Mouse (Mus musculus) hindbrain, embryonic 14.5 days (tissue): ENCODE data around the gene Zbtb9. TPM values are rescaled to one million over a fixed set of nuclear protein-coding genes. Genes with fewer than 3 reads are reported as not detected.
"Not testable (repeated sequence)": the region's sequence is repeated elsewhere in the genome, so short reads cannot be mapped to it uniquely, and the experiment has no call there.

Experiments
- ATAC-seq: fragments of 200-750 bp; cut with Nextera tagmentation; 2 replicates; pipeline ENCODE4 v1.8.0; 2017; ENCODE audit warnings: moderate number of reproducible peaks, mild to moderate bottlenecking, moderate TSS enrichment, moderate library complexity; ENCODE audit not compliant: low FRiP score
- DNase-seq: peaks from one replicate; pipeline ENCODE4 v3.0.0-alpha.2; 2015; ENCODE audit warnings: low spot score
- H3K27ac ChIP-seq: fragments of 300-500 bp; sonication (generic); 2 replicates; pipeline ENCODE4 v1.5.1; 2014; ENCODE audit warnings: mild to moderate bottlenecking, moderate library complexity
- H3K27me3 ChIP-seq: fragments of 300-500 bp; sonication (generic); 2 replicates; pipeline ENCODE4 v1.6.1; 2014; ENCODE audit warnings: mild to moderate bottlenecking, low read length, mixed read lengths; ENCODE audit not compliant: control insufficient read depth, insufficient read depth
- H3K36me3 ChIP-seq: fragments of 300-500 bp; sonication (generic); replicated peaks from 2 replicates; pipeline ENCODE4 v1.6.1; 2014; ENCODE audit not compliant: control insufficient read depth, insufficient read depth
- H3K4me1 ChIP-seq: fragments of 300-500 bp; sonication (generic); replicated peaks from 2 replicates; pipeline ENCODE4 v1.6.1; 2014; ENCODE audit warnings: antibody characterized with exemption, low read length, mixed read lengths; ENCODE audit not compliant: control insufficient read depth, insufficient read depth
- H3K4me2 ChIP-seq: fragments of 300-500 bp; sonication (generic); replicated peaks from 2 replicates; pipeline ENCODE4 v1.6.1; 2014; ENCODE audit warnings: mild to moderate bottlenecking, moderate library complexity
- H3K4me3 ChIP-seq: fragments of 300-500 bp; sonication (generic); replicated peaks from 2 replicates; pipeline ENCODE4 v1.5.1; 2014; ENCODE audit warnings: mild to moderate bottlenecking, low read length
- H3K9ac ChIP-seq: fragments of 300-500 bp; sonication (generic); 2 replicates; pipeline ENCODE4 v1.6.1; 2014
- H3K9me3 ChIP-seq: fragments of 300-500 bp; sonication (generic); 2 replicates; pipeline ENCODE4 v1.6.1; 2016; ENCODE audit warnings: low read length; ENCODE audit not compliant: control insufficient read depth
- WGBS: fragments of 180-500 bp; shearing (Covaris S2); extraction: QIAGEN DNeasy Blood & Tissue Kit; methylation state at CpG from one replicate; pipeline ENCODE4 v1.1.7; 2014; 5-methylcytosine and 5-hydroxymethylcytosine counted together
- polyA plus RNA-seq: library from polyadenylated mRNA; unstranded; fragments of >200 nt; fragmentation: Nextera tagmentation; extraction: Ambion mirVana; gene quantifications from 2 replicates; pipeline ENCODE4 v1.2.1, GENCODE M21; 2014

The Zbtb9 gene
- polyA plus RNA-seq, 1 experiment from 2014 or later, result 9.7 TPM

GRCm38 (mm10) chr17:26977354-26977753, 4.4 kb downstream of the Zbtb9 start:
- H3K27me3 ChIP-seq, DNase-seq, ATAC-seq, H3K27ac ChIP-seq, H3K4me2 ChIP-seq, H3K9ac ChIP-seq, H3K4me3 ChIP-seq, H3K9me3 ChIP-seq: not testable (repeated sequence)
- WGBS, result 95% methylated on average over 6 of the region's 6 CpGs
- peaks cover 27% of the 10 kb centered on the region for H3K4me1 ChIP-seq
- H3K36me3 ChIP-seq, result peaks cover 60% of the 10 kb centered on the region

- Histone ChIP-seq H3K9me3 (no peaks in the 10 kb centered on the region), H3K9ac (no peak overlapping the region), H3K4me2 (no peak overlapping the region), H3K4me3 (no peak overlapping the region), H3K27ac (no peak overlapping the region), H3K4me1 (peaks cover 16% of the 10 kb centered on the region), H3K36me3 (peaks cover 60% of the 10 kb centered on the region), H3K27me3 (no peaks in the 10 kb centered on the region)
- 82% methylated on average over 2 of the region's 2 CpGs for WGBS
- no peak for DNase-seq
- ATAC-seq, result no peak
Measured at GRCm38 (mm10) chr17:26979426-26979825, 6.5 kb downstream of the Zbtb9 start.

GRCm38 (mm10) chr17:26981050-26981449, 8.1 kb downstream of the Zbtb9 start:
- Histone ChIP-seq H3K9me3 (no peaks in the 10 kb centered on the region), H3K9ac (no peak overlapping the region), H3K27ac (no peak overlapping the region), H3K4me1 (peaks cover 4% of the 10 kb centered on the region; the same call in 1 of the 2 replicates), H3K4me3 (no peak overlapping the region), H3K27me3 (no peaks in the 10 kb centered on the region), H3K36me3 (peaks cover 44% of the 10 kb centered on the region), H3K4me2 (no peak overlapping the region)
- no peak for ATAC-seq
- WGBS, result 81% methylated on average over 2 of the region's 2 CpGs
- DNase-seq, result no peak

- Histone ChIP-seq H3K9ac (no peak overlapping the region), H3K4me2 (no peak overlapping the region), H3K4me1 (no peaks in the 10 kb centered on the region), H3K36me3 (peaks cover 21% of the 10 kb centered on the region), H3K27me3 (no peaks in the 10 kb centered on the region), H3K9me3 (no peaks in the 10 kb centered on the region), H3K4me3 (no peak overlapping the region), H3K27ac (no peak overlapping the region)
- 96% methylated on average over 4 of the region's 4 CpGs for WGBS
- DNase-seq (no peak), ATAC-seq (no peak)
Measured at GRCm38 (mm10) chr17:26983382-26983781, 10.4 kb downstream of the Zbtb9 start.

GRCm38 (mm10) chr17:26985503-26986179, 12.7 kb downstream of the Zbtb9 start:
- ATAC-seq, result no peak
- Histone ChIP-seq H3K27ac (no peak overlapping the region), H3K9me3 (no peaks in the 10 kb centered on the region), H3K27me3 (no peaks in the 10 kb centered on the region), H3K4me1 (no peaks in the 10 kb centered on the region), H3K36me3 (peaks cover 5% of the 10 kb centered on the region; the same call in 1 of the 2 replicates), H3K4me3 (no peak overlapping the region), H3K4me2 (no peak overlapping the region), H3K9ac (no peak overlapping the region)
- no peak for DNase-seq
- 81% methylated on average over 10 of the region's 10 CpGs for WGBS

- no peak overlapping the region for H3K9ac ChIP-seq
- DNase-seq (no peak), ATAC-seq (no peak)
- no peaks in the 10 kb centered on the region for H3K4me1 ChIP-seq
- no peak overlapping the region for H3K4me2 ChIP-seq
- H3K27me3 ChIP-seq, result no peaks in the 10 kb centered on the region
- H3K4me3 ChIP-seq, result no peak overlapping the region
- no peak overlapping the region for H3K27ac ChIP-seq
- no peaks in the 10 kb centered on the region for H3K9me3 ChIP-seq
- H3K36me3 ChIP-seq, result no peaks in the 10 kb centered on the region
Measured at GRCm38 (mm10) chr17:26990521-26990920, 17.6 kb downstream of the Zbtb9 start.

GRCm38 (mm10) chr17:26994410-26994809, 21.4 kb downstream of the Zbtb9 start:
- 82% methylated on average over 14 of the region's 14 CpGs for WGBS
- DNase-seq (no peak), ATAC-seq (no peak)
- Histone ChIP-seq H3K27me3 (no peaks in the 10 kb centered on the region), H3K4me1 (no peaks in the 10 kb centered on the region), H3K9ac (no peak overlapping the region), H3K4me3 (no peak overlapping the region), H3K9me3 (no peaks in the 10 kb centered on the region), H3K36me3 (no peaks in the 10 kb centered on the region), H3K27ac (no peak overlapping the region), H3K4me2 (no peak overlapping the region)

GRCm38 (mm10) chr17:26995006-26995405, 22.0 kb downstream of the Zbtb9 start:
- no peaks in the 10 kb centered on the region for H3K4me1 ChIP-seq
- no peak overlapping the region for H3K9ac ChIP-seq
- H3K27ac ChIP-seq, result no peak overlapping the region
- no peaks in the 10 kb centered on the region for H3K9me3 ChIP-seq
- no peak overlapping the region for H3K4me2 ChIP-seq
- no peaks in the 10 kb centered on the region for H3K36me3 ChIP-seq
- H3K4me3 ChIP-seq, result no peak overlapping the region
- H3K27me3 ChIP-seq, result no peaks in the 10 kb centered on the region
- DNase-seq (no peak), ATAC-seq (no peak)
- 84% methylated on average over 6 of the region's 6 CpGs for WGBS

GRCm38 (mm10) chr17:26995562-26995961, 22.6 kb downstream of the Zbtb9 start:
- no peak overlapping the region for H3K4me2 ChIP-seq
- no peak overlapping the region for H3K27ac ChIP-seq
- no peak for ATAC-seq
- H3K27me3 ChIP-seq, result no peaks in the 10 kb centered on the region
- 84% methylated on average over 8 of the region's 8 CpGs for WGBS
- H3K9me3 ChIP-seq, result no peaks in the 10 kb centered on the region
- H3K4me3 ChIP-seq, result no peak overlapping the region
- H3K36me3 ChIP-seq, result no peaks in the 10 kb centered on the region
- no peak for DNase-seq
- H3K4me1 ChIP-seq, result no peaks in the 10 kb centered on the region
- no peak overlapping the region for H3K9ac ChIP-seq

GRCm38 (mm10) chr17:26997661-26998060, 24.7 kb downstream of the Zbtb9 start:
- H3K36me3 ChIP-seq, result no peaks in the 10 kb centered on the region
- no peak overlapping the region for H3K4me2 ChIP-seq
- ATAC-seq (no peak), DNase-seq (no peak)
- no peak overlapping the region for H3K9ac ChIP-seq
- no peaks in the 10 kb centered on the region for H3K27me3 ChIP-seq
- WGBS, result 79% methylated on average over 4 of the region's 4 CpGs
- H3K9me3 ChIP-seq, result no peaks in the 10 kb centered on the region
- H3K4me1 ChIP-seq, result no peaks in the 10 kb centered on the region
- H3K4me3 ChIP-seq, result no peak overlapping the region
- no peak overlapping the region for H3K27ac ChIP-seq
